Mouse (Mus musculus) midbrain, postnatal 0 days (tissue): Measurements from ENCODE around the gene Dock8. TPM values are rescaled to one million over a fixed set of nuclear protein-coding genes. Genes with fewer than 3 reads are reported as not detected.
"Not testable (repeated sequence)": the region's sequence is repeated elsewhere in the genome, so short reads cannot be mapped to it uniquely, and the experiment has no call there.

Experiments used
- ATAC-seq: fragments of 200-750 bp; cut with Nextera tagmentation; 2 replicates; pipeline ENCODE4 v1.8.0; 2017; ENCODE audit warnings: moderate number of reproducible peaks, mild to moderate bottlenecking, moderate TSS enrichment, moderate library complexity; ENCODE audit not compliant: low FRiP score
- DNase-seq: peaks from one replicate; pipeline ENCODE4 v3.0.0-alpha.2; 2015; ENCODE audit warnings: low spot score
- H3K27ac ChIP-seq: fragments of 300-500 bp; sonication (generic); 2 replicates; pipeline ENCODE4 v1.5.1; 2014; ENCODE audit warnings: low read depth, mild to moderate bottlenecking, low read length, mixed read lengths
- H3K27me3 ChIP-seq: fragments of 300-500 bp; sonication (generic); 2 replicates; pipeline ENCODE4 v1.6.1; 2014; ENCODE audit warnings: low read length, control low read depth, mixed read lengths; ENCODE audit not compliant: insufficient read depth
- H3K36me3 ChIP-seq: fragments of 300-500 bp; sonication (generic); 2 replicates; pipeline ENCODE4 v1.6.1; 2014; ENCODE audit warnings: low read length, control low read depth, mixed read lengths; ENCODE audit not compliant: insufficient read depth
- H3K4me1 ChIP-seq: fragments of 300-500 bp; sonication (generic); 2 replicates; pipeline ENCODE4 v1.6.1; 2014; ENCODE audit warnings: mild to moderate bottlenecking, control low read depth, antibody characterized with exemption, low read length, mixed read lengths; ENCODE audit not compliant: insufficient read depth
- H3K4me2 ChIP-seq: fragments of 300-500 bp; sonication (generic); 2 replicates; pipeline ENCODE4 v1.6.1; 2014; ENCODE audit warnings: low read depth, mild to moderate bottlenecking, low read length, mixed read lengths; ENCODE audit not compliant: poor library complexity, severe bottlenecking
- H3K4me3 ChIP-seq: fragments of 300-500 bp; sonication (generic); 2 replicates; pipeline ENCODE4 v1.5.1; 2014; ENCODE audit warnings: low read depth, mild to moderate bottlenecking, low read length, moderate library complexity
- H3K9ac ChIP-seq: fragments of 300-500 bp; sonication (generic); replicated peaks from 2 replicates; pipeline ENCODE4 v1.6.1; 2014; ENCODE audit warnings: mild to moderate bottlenecking, low read length, moderate library complexity, mixed read lengths; ENCODE audit not compliant: poor library complexity, severe bottlenecking
- H3K9me3 ChIP-seq: fragments of 300-500 bp; sonication (generic); 2 replicates; pipeline ENCODE4 v1.6.1; 2016; ENCODE audit warnings: low read length, control low read depth
- CTCF ChIP-seq: IDR thresholded peaks from 2 replicates; pipeline ENCODE4 v1.5.1; 2016; ENCODE audit warnings: antibody characterized with exemption, mild to moderate bottlenecking
- WGBS: fragments of 180-500 bp; shearing (Covaris S2); extraction: QIAGEN DNeasy Blood & Tissue Kit; methylation state at CpG from one replicate; pipeline ENCODE4 v1.1.7; 2014; 5-methylcytosine and 5-hydroxymethylcytosine counted together
- polyA plus RNA-seq: library from polyadenylated mRNA; unstranded; fragments of >200 nt; fragmentation: Nextera tagmentation; extraction: Ambion mirVana; gene quantifications from 2 replicates; pipeline ENCODE4 v1.2.1, GENCODE M21; 2015
- total RNA-seq: library from RNA; depleted of rRNA; stranded (reverse); fragments of >200 nt; gene quantifications from 2 replicates; pipeline ENCODE4 v1.2.3, GENCODE M21; 2014

Gene Dock8
- total and polyA plus RNA-seq, 2 experiments from 2014 or later: 0.44 to 0.77 TPM

GRCm38 (mm10) chr19:25003810-25004209 lies 4.5 kb downstream of the Dock8 start:
- WGBS: 51% methylated on average over 4 of the region's 4 CpGs
- H3K36me3 ChIP-seq: no peaks in the 10 kb centered on the region
- no peak overlapping the region for H3K27ac ChIP-seq
- no peak overlapping the region for H3K4me2 ChIP-seq
- no peak overlapping the region for H3K4me3 ChIP-seq
- H3K4me1 ChIP-seq: no peaks in the 10 kb centered on the region
- no peak for TF ChIP-seq CTCF
- peaks cover 31% of the 10 kb centered on the region for H3K27me3 ChIP-seq
- ATAC-seq (no peak), DNase-seq (no peak)
- H3K9me3 ChIP-seq: no peaks in the 10 kb centered on the region
- H3K9ac ChIP-seq: no peak overlapping the region

- TF ChIP-seq CTCF: no peak
- DNase-seq (no peak), ATAC-seq (no peak)
- 84% methylated on average over 1 of the region's 1 CpGs for WGBS
- H3K9me3 ChIP-seq: no peaks in the 10 kb centered on the region
- no peak overlapping the region for H3K4me2 ChIP-seq
- no peak overlapping the region for H3K4me3 ChIP-seq
- no peak overlapping the region for H3K27ac ChIP-seq
- no peaks in the 10 kb centered on the region for H3K4me1 ChIP-seq
- no peak overlapping the region for H3K9ac ChIP-seq
- no peaks in the 10 kb centered on the region for H3K36me3 ChIP-seq
- H3K27me3 ChIP-seq: peaks cover 5% of the 10 kb centered on the region; the same call in 1 of the 2 replicates
These were observed 7.4 kb downstream of the Dock8 start for GRCm38 (mm10) chr19:25006686-25007085.

GRCm38 (mm10) chr19:25008509-25008908 lies 9.2 kb downstream of the Dock8 start:
- Histone ChIP-seq H3K4me3 (no peak overlapping the region), H3K27ac (no peak overlapping the region), H3K4me1 (no peaks in the 10 kb centered on the region), H3K9ac (no peak overlapping the region), H3K4me2 (no peak overlapping the region), H3K9me3 (no peaks in the 10 kb centered on the region), H3K36me3 (no peaks in the 10 kb centered on the region), H3K27me3 (no peaks in the 10 kb centered on the region)
- WGBS: 90% methylated on average over 2 of the region's 2 CpGs
- ATAC-seq: no peak
- TF ChIP-seq CTCF: no peak
- no peak for DNase-seq

GRCm38 (mm10) chr19:25022766-25023165 lies 23.4 kb downstream of the Dock8 start:
- TF ChIP-seq CTCF: no peak
- Histone ChIP-seq H3K4me1 (no peaks in the 10 kb centered on the region), H3K4me3 (no peak overlapping the region), H3K27ac (no peak overlapping the region), H3K9ac (no peak overlapping the region), H3K36me3 (no peaks in the 10 kb centered on the region), H3K9me3 (no peaks in the 10 kb centered on the region), H3K4me2 (no peak overlapping the region), H3K27me3 (no peaks in the 10 kb centered on the region)
- DNase-seq (no peak), ATAC-seq (no peak)
- WGBS: 97% methylated on average over 6 of the region's 6 CpGs

- H3K36me3 ChIP-seq: no peaks in the 10 kb centered on the region
- DNase-seq (no peak), ATAC-seq (no peak)
- H3K9me3 ChIP-seq: no peaks in the 10 kb centered on the region
- no peak overlapping the region for H3K27ac ChIP-seq
- no peak overlapping the region for H3K4me3 ChIP-seq
- H3K4me2 ChIP-seq: no peak overlapping the region
- WGBS: 86% methylated on average over 4 of the region's 4 CpGs
- TF ChIP-seq CTCF: no peak
- H3K9ac ChIP-seq: no peak overlapping the region
- no peaks in the 10 kb centered on the region for H3K27me3 ChIP-seq
- no peaks in the 10 kb centered on the region for H3K4me1 ChIP-seq
These were observed 32.4 kb downstream of the Dock8 start for GRCm38 (mm10) chr19:25031765-25032164.

GRCm38 (mm10) chr19:25033008-25033407 lies 33.7 kb downstream of the Dock8 start:
- ATAC-seq, DNase-seq, H3K27me3 ChIP-seq, H3K27ac ChIP-seq, H3K36me3 ChIP-seq, H3K9ac ChIP-seq, H3K4me2 ChIP-seq, H3K9me3 ChIP-seq, H3K4me1 ChIP-seq, H3K4me3 ChIP-seq: not testable (repeated sequence)
- WGBS: 77% methylated on average over 6 of the region's 18 CpGs
